Mouse (Mus musculus) small intestine, adult 2 months (tissue): ENCODE measurements around the gene Homer2.

Experiments used
- CTCF ChIP-seq: fragments of 200-500 bp; IDR thresholded peaks from 2 replicates; pipeline ENCODE4 v1.5.1; 2012; ENCODE audit warnings: low read depth, mild to moderate bottlenecking, control low read depth, inconsistent platforms, low read length, moderate library complexity, mixed read lengths; ENCODE audit not compliant: insufficient replicate concordance, insufficient read length; ENCODE audit errors: extremely low read depth
- POLR2A ChIP-seq: fragments of 200-500 bp; IDR thresholded peaks from 2 replicates; pipeline ENCODE4 v1.6.1; 2012; ENCODE audit warnings: low read depth, mild to moderate bottlenecking, control low read depth, inconsistent platforms, low read length, moderate library complexity

DNA sequence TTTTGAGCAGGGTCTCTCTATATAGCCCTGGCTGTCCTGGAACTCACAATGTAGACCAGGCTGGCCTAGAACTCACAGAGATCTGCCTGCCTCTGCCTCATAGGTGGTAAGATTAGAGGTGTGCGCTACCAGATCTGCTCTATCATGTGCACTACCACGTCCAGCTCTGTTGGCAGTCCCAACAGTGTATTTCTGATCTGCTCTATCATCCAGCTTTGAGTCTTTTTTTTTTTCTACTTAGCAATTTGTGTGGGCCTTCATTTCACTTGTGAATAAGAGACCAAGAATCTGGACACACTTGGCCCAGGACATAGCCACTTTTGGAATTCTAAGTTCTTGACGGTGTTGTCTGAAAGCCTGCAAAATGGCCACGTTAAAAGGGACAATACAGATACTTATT is 150.5 kb downstream of the Homer2 start:
- no peak for TF ChIP-seq POLR2A
- no peak for TF ChIP-seq CTCF
